Mouse (Mus musculus) thymus, postnatal 4 days (tissue): ENCODE measurements around the gene Gm6583.
"Not testable (repeated sequence)": the region's sequence is repeated elsewhere in the genome, so short reads cannot be mapped to it uniquely, and the experiment has no call there.

Source experiments
- DNase-seq: peaks from one replicate; pipeline ENCODE4 v3.0.0; 2021

Gene Gm6583

GRCm38 (mm10) chr5:112324637-112325545, 30.9 kb downstream of the Gm6583 start:
- DNase-seq = peak; percentile 57

GRCm38 (mm10) chr5:112323246-112323645, 32.6 kb downstream of the Gm6583 start:
- DNase-seq = no peak

- no peak for DNase-seq
Observed at GRCm38 (mm10) chr5:112321376-112321775, 34.5 kb downstream of the Gm6583 start.

GRCm38 (mm10) chr5:112320936-112321335, 34.9 kb downstream of the Gm6583 start:
- DNase-seq = no peak

- DNase-seq = no peak
Observed at GRCm38 (mm10) chr5:112320379-112320778, 35.5 kb downstream of the Gm6583 start.

GRCm38 (mm10) chr5:112319343-112319742, 36.5 kb downstream of the Gm6583 start:
- DNase-seq = not testable (repeated sequence)

GRCm38 (mm10) chr5:112317328-112317727, 38.5 kb downstream of the Gm6583 start:
- DNase-seq = no peak

- DNase-seq = no peak
Observed at GRCm38 (mm10) chr5:112316468-112316867, 39.4 kb downstream of the Gm6583 start.

- no peak for DNase-seq
Observed at GRCm38 (mm10) chr5:112313222-112313885, 42.5 kb downstream of the Gm6583 start.

GRCm38 (mm10) chr5:112305842-112306241, 50.0 kb downstream of the Gm6583 start:
- no peak for DNase-seq
